Mouse (Mus musculus) embryonic facial prominence, embryonic 12.5 days (tissue): Measurements from ENCODE around the gene Heca. TPM values are rescaled to one million over a fixed set of nuclear protein-coding genes. Genes with fewer than 3 reads are reported as not detected.
"Not testable (repeated sequence)": the region's sequence is repeated elsewhere in the genome, so short reads cannot be mapped to it uniquely, and the experiment has no call there.

Experiments
- ATAC-seq: fragments of 200-750 bp; cut with Nextera tagmentation; 2 replicates; pipeline ENCODE4 v1.8.0; 2017; ENCODE audit not compliant: insufficient number of reproducible peaks, insufficient read depth, low FRiP score, low TSS enrichment
- H3K27ac ChIP-seq: fragments of 300-500 bp; sonication (generic); 2 replicates; pipeline ENCODE4 v1.5.1; 2016; ENCODE audit warnings: mild to moderate bottlenecking
- H3K27me3 ChIP-seq: fragments of 300-500 bp; sonication (generic); 2 replicates; pipeline ENCODE4 v1.6.1; 2016; ENCODE audit warnings: mild to moderate bottlenecking, moderate library complexity
- H3K36me3 ChIP-seq: fragments of 300-500 bp; sonication (generic); 2 replicates; pipeline ENCODE4 v1.6.1; 2016; ENCODE audit warnings: mild to moderate bottlenecking
- H3K4me1 ChIP-seq: fragments of 300-500 bp; sonication (generic); 2 replicates; pipeline ENCODE4 v1.6.1; 2016
- H3K4me2 ChIP-seq: fragments of 300-500 bp; sonication (generic); replicated peaks from 2 replicates; pipeline ENCODE4 v1.6.1; 2016; ENCODE audit warnings: mild to moderate bottlenecking, moderate library complexity
- H3K4me3 ChIP-seq: fragments of 300-500 bp; sonication (generic); 2 replicates; pipeline ENCODE4 v1.5.1; 2016; ENCODE audit warnings: mild to moderate bottlenecking
- H3K9ac ChIP-seq: fragments of 300-500 bp; sonication (generic); 2 replicates; pipeline ENCODE4 v1.6.1; 2016; ENCODE audit warnings: mild to moderate bottlenecking, moderate library complexity
- H3K9me3 ChIP-seq: fragments of 300-500 bp; sonication (generic); 2 replicates; pipeline ENCODE4 v1.6.1; 2016; ENCODE audit warnings: mild to moderate bottlenecking, moderate library complexity
- WGBS: fragments of 180-500 bp; shearing (Covaris S2); methylation state at CpG from one replicate; pipeline ENCODE4 v1.1.7; 2016; 5-methylcytosine and 5-hydroxymethylcytosine counted together
- polyA plus RNA-seq: library from polyadenylated mRNA; unstranded; fragments of >200 nt; fragmentation: Nextera tagmentation; extraction: Ambion mirVana; gene quantifications from 2 replicates; pipeline ENCODE4 v1.2.1, GENCODE M21; 2016

Heca gene
- polyA plus RNA-seq, 1 experiment from 2014 or later, result 4.9 TPM

- no peaks in the 10 kb centered on the region for H3K36me3 ChIP-seq
- H3K4me2 ChIP-seq, result no peak overlapping the region
- H3K27me3 ChIP-seq, result no peaks in the 10 kb centered on the region
- WGBS, result 84% methylated on average over 4 of the region's 4 CpGs
- ATAC-seq, result no peak
- H3K9ac ChIP-seq, result no peak overlapping the region
- peaks cover 6% of the 10 kb centered on the region; the same call in 1 of the 2 replicates for H3K4me1 ChIP-seq
- no peak overlapping the region for H3K4me3 ChIP-seq
- no peaks in the 10 kb centered on the region for H3K9me3 ChIP-seq
- no peak overlapping the region for H3K27ac ChIP-seq
Observed at GRCm38 (mm10) chr10:17829205-17829604, 118.7 kb downstream of the Heca start.

- H3K9me3 ChIP-seq, result no peaks in the 10 kb centered on the region
- H3K36me3 ChIP-seq, result no peaks in the 10 kb centered on the region
- 2% methylated on average over 12 of the region's 12 CpGs for WGBS
- no peak overlapping the region for H3K27ac ChIP-seq
- peak overlapping the region; percentile 41 for H3K4me2 ChIP-seq
- peak overlapping the region; percentile 13; the same call in 1 of the 2 replicates for H3K4me3 ChIP-seq
- peaks cover 6% of the 10 kb centered on the region; the same call in 1 of the 2 replicates for H3K4me1 ChIP-seq
- H3K27me3 ChIP-seq, result no peaks in the 10 kb centered on the region
- no peak overlapping the region for H3K9ac ChIP-seq
- no peak for ATAC-seq
Observed at GRCm38 (mm10) chr10:17827391-17827790, 120.5 kb downstream of the Heca start.

GRCm38 (mm10) chr10:17820422-17820821 lies 127.4 kb downstream of the Heca start:
- 83% methylated on average over 7 of the region's 7 CpGs for whole genome bisulfite sequencing
- not testable (repeated sequence) for H3K36me3 ChIP-seq, H3K9me3 ChIP-seq, H3K4me3 ChIP-seq, ATAC-seq, H3K27ac ChIP-seq, H3K9ac ChIP-seq, H3K4me1 ChIP-seq, H3K27me3 ChIP-seq, H3K4me2 ChIP-seq

Other genes with a start within 250 kb of the Heca start
- 40.5 and 43.8 TPM in 2 replicates for gene Cited2, start 224.8 kb downstream of the Heca start, polyA plus RNA-seq
- 2.1 and 2.2 TPM in 2 replicates for gene Txlnb, start 151.8 kb downstream of the Heca start, polyA plus RNA-seq
- gene Abracl, start 75.2 kb upstream of the Heca start, polyA plus RNA-seq, result 153 and 159 TPM in 2 replicates
- 23.8 and 32.7 TPM in 2 replicates for gene Reps1, start 107.8 kb upstream of the Heca start, polyA plus RNA-seq